In genomic region chr17:74316309-74316863, GRCm38 (mm10) we compare ENCODE assay signal across 8 mouse cellular contexts. TPM values are rescaled to one million over a fixed set of nuclear protein-coding genes. Genes with fewer than 3 reads are reported as not detected.
DNase-seq lines count a peak whose midpoint lies in the region; ATAC-seq lines count a peak whose summit lies in the region.

No protein-coding gene starts in this region.

- no peaks in the 10 kb centered on the region for H3K9me3 ChIP-seq in hindbrain, embryonic 14.5 days (ENCODE audit: control insufficient read depth, low read length)

- 1% methylated on average over 47 of the region's 48 CpGs for WGBS in hindbrain, embryonic 14.5 days

- peak; percentile 96 for ATAC-seq in hindbrain, embryonic 14.5 days (ENCODE audit: low FRiP score)

- H3K36me3 ChIP-seq in hindbrain, embryonic 14.5 days (replicated peaks; ENCODE audit: control insufficient read depth, insufficient read depth) = peaks cover 5% of the 10 kb centered on the region; the same call in 1 of the 2 replicates

- H3K27me3 ChIP-seq in hindbrain, embryonic 14.5 days (ENCODE audit: control insufficient read depth, insufficient read depth, low read length) = no peaks in the 10 kb centered on the region

- peak overlapping the region; percentile 87 for H3K4me2 ChIP-seq in hindbrain, embryonic 14.5 days (replicated peaks)

- H3K4me3 ChIP-seq in hindbrain, embryonic 14.5 days (replicated peaks; ENCODE audit: low read length) = peak overlapping the region; percentile 88

- H3K4me1 ChIP-seq in hindbrain, embryonic 14.5 days (replicated peaks; ENCODE audit: control insufficient read depth, insufficient read depth, low read length) = peaks cover 17% of the 10 kb centered on the region

- H3K9ac ChIP-seq in hindbrain, embryonic 14.5 days = peak overlapping the region; percentile 82

- H3K27ac ChIP-seq in hindbrain, embryonic 14.5 days = peak overlapping the region; percentile 88

- peak; percentile 92 for DNase-seq in R1 (ENCODE audit: low read depth, low spot score)
- DNase-seq in cerebellum, postnatal 25 days = peak; percentile 91 to 92
- DNase-seq in frontal cortex, postnatal 25 days (ENCODE audit: low spot score in 2 of 2) = peak; percentile 77 to 80
- peak; percentile 88 for DNase-seq in hindbrain, embryonic 14.5 days (ENCODE audit: low spot score)
- peak; percentile 88 for DNase-seq in layer of hippocampus, postnatal 36 days
- DNase-seq in lung, postnatal 25 days (ENCODE audit: low spot score) = peak; percentile 88
- DNase-seq in retina, adult 2 months (ENCODE audit: low read depth, low spot score) = peak; percentile 76
- peak; percentile 89 for DNase-seq in thymus, postnatal 25 days

RNA-seq across cellular contexts. Expression of gene Dpy30, which starts 7.4 kb away (rescaled TPM):
- polyA plus RNA-seq in hindbrain, embryonic 14.5 days (2014; fragmentation: Nextera tagmentation; extraction: Ambion mirVana) = 208 and 218 TPM in 2 replicates
- 10 to 100 TPM; 50.9 to 54.4 TPM for total RNA-seq in layer of hippocampus, postnatal 36 days (2021)

RNA-seq across cellular contexts. Expression of gene Memo1, which starts 21.1 kb away (rescaled TPM):
- polyA plus RNA-seq in hindbrain, embryonic 14.5 days (2014; fragmentation: Nextera tagmentation; extraction: Ambion mirVana) = 61.0 and 61.9 TPM in 2 replicates
- total RNA-seq in layer of hippocampus, postnatal 36 days (2021) = 10 to 100 TPM; 50.0 to 50.2 TPM

RNA-seq across cellular contexts. Expression of gene Spast, which starts 22.4 kb away (rescaled TPM):
- 54.1 and 54.4 TPM in 2 replicates for polyA plus RNA-seq in hindbrain, embryonic 14.5 days (2014; fragmentation: Nextera tagmentation; extraction: Ambion mirVana)
- 10 to 100 TPM; 59.2 to 60.5 TPM for total RNA-seq in layer of hippocampus, postnatal 36 days (2021)

Comparison
In these comparisons a context has a peak if more than half of its experiments do, and no peak if none do; other contexts are left out.
1. Peak in every context shown above with its lines: DNase-seq, ATAC-seq, H3K4me3 ChIP-seq and H3K27ac ChIP-seq.